Mouse (Mus musculus): ENCODE results near the gene Gpr139.

Gpr139 gene

DNA sequence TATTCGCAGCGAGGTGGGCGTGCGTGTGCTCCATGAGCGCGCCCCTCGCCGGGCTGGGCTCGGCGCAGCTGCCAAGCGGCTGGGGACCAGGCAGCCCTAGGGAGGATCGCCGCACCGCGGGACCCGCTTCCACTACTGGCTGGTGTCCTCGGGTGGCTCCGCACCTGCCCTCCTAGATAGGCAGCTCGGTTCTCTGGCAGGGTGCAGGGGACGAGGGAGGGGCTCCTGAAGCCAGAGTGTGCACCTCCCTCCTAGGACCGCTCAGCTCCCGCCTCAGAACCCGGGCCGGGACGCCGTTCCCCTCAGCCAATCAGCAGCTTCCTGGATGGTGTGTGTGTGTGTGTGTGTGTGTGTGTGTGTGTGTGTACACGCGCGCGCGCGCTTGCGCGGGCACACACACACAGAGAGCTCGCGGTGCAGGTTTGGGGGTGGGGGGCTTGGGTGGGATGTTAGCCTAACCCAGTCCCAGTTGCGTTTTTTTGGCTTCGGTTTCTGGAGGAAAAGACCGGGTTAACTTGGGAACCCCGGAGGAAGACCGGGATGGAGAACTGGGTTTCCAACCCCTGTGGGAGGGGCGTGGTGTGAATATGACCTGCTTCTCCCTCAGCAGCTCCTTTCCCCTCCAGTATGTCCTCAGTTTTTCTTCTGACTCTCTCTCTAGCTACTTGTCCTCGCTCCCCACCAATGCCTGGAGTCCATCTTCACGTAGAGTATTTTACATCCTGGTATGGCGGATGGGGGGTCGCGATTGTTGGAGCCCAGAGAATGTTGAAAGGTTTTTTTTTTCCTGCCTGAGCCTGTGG is at the start of gene Gpr139:
TSS of gene Gpr139 (minus strand) at position 263 of the 803 bp plus-strand sequence.
- no peak for DNase-seq (ENCODE audit: low spot score)

DNA sequence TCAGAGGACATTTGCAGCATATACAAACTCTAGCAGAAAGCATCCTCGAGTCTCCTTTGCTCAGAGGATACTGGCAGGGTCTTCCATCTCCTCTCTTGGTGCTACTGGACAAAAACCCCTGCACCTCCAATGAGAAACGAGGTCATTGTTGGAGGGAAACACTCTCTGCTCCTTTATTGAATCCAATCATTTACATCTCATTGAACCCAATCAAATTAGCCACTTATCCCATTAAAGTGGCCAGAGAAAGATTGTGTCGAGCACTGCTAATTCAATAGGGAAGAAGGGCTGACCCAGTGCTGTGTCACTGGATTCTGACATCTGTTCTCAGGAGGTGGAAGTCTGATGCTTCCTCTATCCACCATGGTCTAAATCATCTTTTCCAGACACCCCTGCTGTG is 46.6 kb upstream of the Gpr139 start:
- no peak for DNase-seq (ENCODE audit: low spot score)

DNA sequence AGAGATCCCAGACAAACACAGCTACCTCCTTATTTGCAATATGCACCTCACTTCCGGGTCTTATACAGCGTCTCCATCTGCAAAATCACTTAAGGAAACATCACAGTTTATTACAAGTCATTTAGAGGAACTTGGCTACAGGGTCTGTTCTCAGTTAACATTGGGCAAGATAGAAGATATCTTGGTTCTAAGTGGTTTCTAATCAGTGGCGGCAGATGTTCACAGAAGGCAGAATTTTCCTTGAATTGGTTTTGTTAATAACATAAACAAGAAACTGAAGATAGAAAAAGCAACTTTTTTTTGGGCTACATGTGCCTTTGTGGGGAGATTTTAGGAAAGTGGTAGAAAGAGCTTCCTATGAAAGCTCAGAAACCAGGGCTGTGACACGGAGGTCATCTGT is 38.3 kb upstream of the Gpr139 start:
- DNase-seq (ENCODE audit: low spot score) = no peak

DNA sequence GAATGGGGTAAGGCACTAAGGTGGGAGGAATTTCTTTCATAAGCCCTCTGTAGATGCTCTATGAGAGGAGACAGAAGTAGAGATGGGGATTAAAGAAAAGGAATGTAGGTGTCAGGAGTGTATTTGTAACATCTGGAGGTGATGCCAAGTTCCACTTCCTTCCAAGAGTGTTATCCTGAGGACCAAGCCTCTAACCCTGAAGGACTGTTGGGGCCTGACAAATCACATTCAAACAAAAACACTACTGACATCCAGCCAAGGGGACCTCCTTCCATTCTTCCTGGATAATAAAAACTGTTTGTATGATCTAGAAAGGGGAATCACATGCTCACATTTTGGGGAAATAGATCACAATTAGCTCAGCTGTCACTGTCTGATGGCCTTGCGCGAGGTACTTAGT is 34.7 kb upstream of the Gpr139 start:
- DNase-seq (ENCODE audit: low spot score) = no peak

DNA sequence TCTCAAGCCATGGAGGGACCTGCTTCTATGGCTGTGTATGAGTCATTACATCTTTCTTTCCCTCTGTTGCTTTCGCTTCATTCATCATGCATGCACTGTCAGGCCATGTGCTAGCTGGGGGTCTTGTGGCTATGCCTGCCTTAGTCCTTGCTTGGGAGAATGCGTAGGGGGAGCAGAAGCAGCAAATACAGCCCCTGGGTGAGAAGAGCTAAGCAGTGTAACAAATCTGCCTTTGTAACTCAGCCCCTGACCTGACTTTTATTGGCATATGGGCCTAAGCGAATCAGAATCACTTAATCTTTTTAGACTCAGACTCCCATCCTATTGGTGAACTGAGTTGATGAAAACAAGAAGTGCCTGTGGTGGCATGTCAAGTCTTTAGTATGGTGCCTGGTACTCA is 22.8 kb upstream of the Gpr139 start:
- no peak for DNase-seq (ENCODE audit: low spot score)

DNA sequence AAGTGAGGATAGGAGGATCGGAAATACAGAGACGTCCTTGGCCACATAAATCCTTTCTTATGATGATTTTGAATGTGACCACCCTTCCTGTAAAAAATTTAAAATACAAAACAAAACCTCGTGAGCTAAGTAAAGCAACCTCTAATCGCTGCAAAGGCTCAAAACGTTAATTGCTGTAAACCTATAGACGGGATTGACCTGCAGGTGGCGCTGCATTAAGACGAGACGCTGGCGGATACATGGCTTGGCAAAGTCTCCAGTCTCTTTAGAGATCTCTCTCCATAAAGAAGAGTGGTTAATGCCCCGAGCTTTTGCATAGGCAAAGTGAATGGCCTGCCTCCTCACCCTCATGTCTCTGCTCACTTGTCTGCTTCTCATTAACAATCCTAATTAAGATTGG is 2.0 kb upstream of the Gpr139 start:
- no peak for DNase-seq (ENCODE audit: low spot score)

DNA sequence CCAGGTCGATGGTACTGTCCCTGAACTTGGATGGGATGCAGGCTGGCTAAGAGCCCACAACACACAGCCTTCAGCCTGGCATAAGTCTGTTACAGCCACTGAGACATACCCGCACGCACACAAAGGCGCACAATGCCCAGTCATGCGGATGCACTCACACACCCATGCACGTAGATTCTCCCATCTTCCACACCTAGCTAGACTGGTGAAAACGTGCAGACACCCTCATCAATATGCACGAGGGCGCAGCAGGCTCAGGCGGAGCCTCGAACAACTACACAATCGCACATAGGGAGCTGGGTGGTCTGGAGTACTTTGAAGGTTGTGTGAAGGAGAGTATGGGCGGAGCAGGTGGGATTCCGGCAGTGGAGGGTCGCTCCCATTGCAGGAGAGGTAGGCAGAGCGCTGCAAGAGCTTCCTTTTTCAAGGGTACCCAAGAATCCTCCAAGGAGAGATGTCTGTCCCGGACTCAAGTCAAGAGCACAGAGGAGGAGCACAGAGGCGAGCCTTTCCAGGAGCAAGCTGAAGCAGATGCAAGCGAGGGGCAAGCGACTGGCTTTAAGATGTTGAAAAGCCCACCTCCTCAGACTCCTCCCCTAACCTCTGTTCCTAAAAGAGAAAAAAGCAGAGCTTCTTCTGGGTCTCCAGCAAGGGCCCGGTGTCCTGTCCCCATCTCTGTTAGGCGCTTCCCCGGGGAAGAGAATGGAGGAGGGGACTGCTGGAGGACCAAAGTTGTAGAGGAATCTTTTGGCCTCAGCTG is 958 bp upstream of the Gpr139 start:
- no peak for DNase-seq (ENCODE audit: low spot score)

DNA sequence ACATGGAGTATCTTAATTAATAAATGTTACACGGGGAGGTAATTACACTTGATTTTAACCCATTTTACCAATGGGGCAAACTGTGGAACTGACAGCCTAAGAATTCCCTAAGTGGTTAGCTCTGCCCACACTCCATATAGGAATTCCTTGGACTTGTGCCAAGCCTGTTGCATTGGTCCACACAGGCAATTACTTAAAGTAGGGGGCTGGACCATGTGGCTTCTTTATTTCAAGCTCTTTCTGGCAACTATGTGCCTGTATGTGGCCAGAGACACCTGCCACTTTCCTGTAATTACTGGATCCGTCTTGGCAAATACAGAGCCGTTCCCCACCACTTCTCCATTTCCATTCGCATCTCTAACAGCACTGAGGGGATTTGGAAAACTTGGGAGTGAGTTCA is 3.4 kb downstream of the Gpr139 start:
- DNase-seq (ENCODE audit: low spot score) = no peak

DNA sequence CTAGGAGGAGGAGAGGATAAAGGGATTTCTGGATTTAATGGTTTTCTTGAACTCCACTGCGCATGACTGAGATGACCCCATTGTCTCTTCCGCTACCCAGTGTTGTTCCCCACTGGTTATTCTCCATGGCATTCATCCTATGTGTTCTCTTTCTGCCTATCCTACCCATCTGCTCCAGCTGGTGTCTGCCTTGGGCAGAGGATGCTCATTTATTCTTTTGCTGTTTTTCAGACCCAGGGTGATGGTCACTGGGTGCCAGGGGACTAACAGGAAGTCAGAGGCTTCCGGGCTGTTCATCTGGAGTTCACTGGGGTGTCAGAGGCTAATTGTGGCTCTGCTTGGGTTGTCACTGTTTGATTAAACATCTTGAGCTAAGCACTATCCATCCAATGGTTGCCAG is 24.4 kb downstream of the Gpr139 start:
- no peak for DNase-seq (ENCODE audit: low spot score)

DNA sequence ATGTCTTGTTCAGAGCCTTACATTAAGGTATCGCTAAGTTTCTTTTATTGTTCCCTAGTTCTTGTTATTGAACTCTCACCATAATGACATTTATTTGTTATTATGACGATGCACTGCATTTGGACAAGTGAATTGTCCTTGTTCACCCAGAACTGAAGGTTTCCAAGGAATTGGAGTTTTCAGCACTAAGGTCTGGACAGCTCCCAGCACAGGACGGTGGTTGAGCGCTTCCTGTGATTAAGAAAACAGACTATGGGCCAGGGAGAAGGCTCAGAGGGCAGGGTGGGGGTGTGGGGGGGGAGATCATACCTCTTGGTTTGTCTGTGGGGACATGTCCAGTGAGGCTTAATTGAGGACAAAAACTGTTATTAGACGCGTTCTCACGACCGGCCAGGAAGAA is 72.6 kb downstream of the Gpr139 start:
- no peak for DNase-seq (ENCODE audit: low spot score)

DNA sequence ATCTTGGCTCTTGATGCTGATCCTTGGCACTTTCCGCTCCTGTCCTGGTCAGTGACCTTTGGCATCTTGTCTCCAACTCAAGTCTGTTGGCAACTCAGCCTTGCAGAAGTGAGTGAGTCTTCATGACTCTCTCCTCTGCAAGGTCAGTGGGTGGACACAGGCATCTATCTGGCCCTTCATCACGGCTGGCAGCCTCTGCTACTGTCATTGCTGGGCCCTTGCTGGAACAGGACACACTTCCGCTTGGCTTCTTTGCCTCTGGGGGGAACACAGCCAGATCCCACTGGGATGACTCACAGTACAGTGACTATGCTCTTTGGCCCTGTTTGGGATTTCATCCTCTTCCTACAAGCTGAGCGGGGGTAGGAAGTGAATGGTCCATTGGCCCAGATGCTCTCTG is 78.5 kb downstream of the Gpr139 start:
- no peak for DNase-seq (ENCODE audit: low spot score)

DNA sequence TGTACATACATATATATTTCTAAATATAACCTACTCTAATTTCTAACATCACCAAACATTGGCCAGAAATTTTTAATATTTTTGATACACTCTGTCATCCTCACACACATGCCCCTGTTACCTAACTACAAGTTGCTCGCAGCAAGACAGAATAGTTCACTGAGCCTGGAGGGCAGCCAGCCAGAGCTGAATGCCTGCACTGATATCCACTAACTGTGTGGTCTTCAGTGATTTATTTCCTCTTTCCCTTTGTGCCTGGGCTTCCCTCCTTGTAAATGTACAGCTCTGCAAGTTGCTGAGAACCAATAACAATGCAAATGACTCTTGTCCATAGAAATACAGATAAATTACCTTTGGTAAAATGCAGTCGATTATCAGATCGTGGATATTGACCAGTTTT is 87.8 kb downstream of the Gpr139 start:
- no peak for DNase-seq (ENCODE audit: low spot score)

Data from lung, postnatal 25 days (tissue).